Mouse (Mus musculus): ENCODE measurements around the gene Nebl. TPM values are rescaled to one million over a fixed set of nuclear protein-coding genes. Genes with fewer than 3 reads are reported as not detected.

The Nebl gene
- polyA plus RNA-seq, 1 experiment, result 2.4 TPM

DNA sequence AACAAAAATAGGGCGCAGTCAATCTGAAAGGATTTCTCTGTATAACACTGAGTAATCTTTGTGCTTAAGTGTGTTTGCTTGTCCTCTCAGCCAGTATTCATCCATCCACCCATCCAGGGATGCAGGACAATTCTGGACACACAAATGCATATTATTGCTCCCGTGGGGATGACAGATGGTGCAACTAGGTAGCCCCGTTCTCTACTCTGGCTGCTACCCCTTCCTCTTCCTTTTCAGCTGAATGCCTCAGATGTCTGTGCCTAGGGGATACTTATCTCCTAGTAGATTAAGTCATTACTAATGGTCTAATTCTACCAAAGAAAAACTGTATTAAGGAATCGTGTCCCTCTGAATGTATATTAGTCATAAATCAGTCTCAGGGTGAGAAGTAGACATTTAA is 296.0 kb downstream of the Nebl start:
- 68% methylated on average over 4 of the region's 4 CpGs for WGBS
- Histone ChIP-seq H3K27ac (ENCODE audit: insufficient read depth, low read depth, low read length) (no peak overlapping the region), H3K4me1 (ENCODE audit: control insufficient read depth, insufficient read depth, insufficient read length, low read length) (no peaks in the 10 kb centered on the region), H3K4me3 (ENCODE audit: low read depth, low read length) (no peak overlapping the region), H3K36me3 (ENCODE audit: control insufficient read depth, insufficient read depth, low read length) (no peaks in the 10 kb centered on the region), H3K27me3 (ENCODE audit: control insufficient read depth, insufficient read depth, low read length) (no peaks in the 10 kb centered on the region)
- TF ChIP-seq CTCF (IDR thresholded peaks at IDR 0.05; ENCODE audit: extremely low read depth, insufficient read length, insufficient replicate concordance, low read depth, low read length) (no peak), POLR2A (IDR thresholded peaks at IDR 0.05; ENCODE audit: low read depth, low read length) (no peak)

DNA sequence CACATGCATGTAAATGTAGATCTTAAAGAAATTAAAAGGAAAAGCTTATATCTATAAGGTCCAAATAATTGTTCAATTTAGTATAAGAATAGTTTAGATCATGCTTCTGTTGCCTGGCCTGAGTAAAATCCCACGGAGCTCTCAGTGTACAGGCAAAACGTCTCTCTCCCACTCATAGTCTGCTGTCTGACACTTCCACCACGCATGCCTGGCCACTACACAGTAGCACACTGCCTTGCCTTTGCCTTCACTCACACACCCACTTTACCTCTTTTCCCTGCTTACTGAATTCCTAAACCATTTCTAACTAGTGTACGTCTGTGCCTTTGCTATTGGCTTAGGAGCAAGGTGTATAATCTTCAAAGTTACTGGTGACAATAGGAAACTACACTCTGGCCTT is 302.2 kb downstream of the Nebl start:
- Histone ChIP-seq H3K36me3 (ENCODE audit: control insufficient read depth, insufficient read depth, low read length) (no peaks in the 10 kb centered on the region), H3K4me1 (ENCODE audit: control insufficient read depth, insufficient read depth, insufficient read length, low read length) (no peaks in the 10 kb centered on the region), H3K27me3 (ENCODE audit: control insufficient read depth, insufficient read depth, low read length) (no peaks in the 10 kb centered on the region), H3K27ac (ENCODE audit: insufficient read depth, low read depth, low read length) (no peak overlapping the region), H3K4me3 (ENCODE audit: low read depth, low read length) (no peak overlapping the region)
- no peak for TF ChIP-seq CTCF (IDR thresholded peaks at IDR 0.05; ENCODE audit: extremely low read depth, insufficient read length, insufficient replicate concordance, low read depth, low read length)
- TF ChIP-seq POLR2A (IDR thresholded peaks at IDR 0.05; ENCODE audit: low read depth, low read length), result no peak
- 77% methylated on average over 4 of the region's 4 CpGs for WGBS

GRCm38 (mm10) chr2:17428156-17428555 is 303.1 kb downstream of the Nebl start:
- H3K36me3 ChIP-seq (ENCODE audit: control insufficient read depth, insufficient read depth, low read length), result no peaks in the 10 kb centered on the region
- no peak overlapping the region for H3K27ac ChIP-seq (ENCODE audit: insufficient read depth, low read depth, low read length)
- no peak overlapping the region for H3K4me3 ChIP-seq (ENCODE audit: low read depth, low read length)
- H3K27me3 ChIP-seq (ENCODE audit: control insufficient read depth, insufficient read depth, low read length), result no peaks in the 10 kb centered on the region
- TF ChIP-seq POLR2A (IDR thresholded peaks at IDR 0.05; ENCODE audit: low read depth, low read length), result no peak
- no peak for TF ChIP-seq CTCF (IDR thresholded peaks at IDR 0.05; ENCODE audit: extremely low read depth, insufficient read length, insufficient replicate concordance, low read depth, low read length)
- no peaks in the 10 kb centered on the region for H3K4me1 ChIP-seq (ENCODE audit: control insufficient read depth, insufficient read depth, insufficient read length, low read length)
- WGBS, result 80% methylated on average over 4 of the region's 4 CpGs

DNA sequence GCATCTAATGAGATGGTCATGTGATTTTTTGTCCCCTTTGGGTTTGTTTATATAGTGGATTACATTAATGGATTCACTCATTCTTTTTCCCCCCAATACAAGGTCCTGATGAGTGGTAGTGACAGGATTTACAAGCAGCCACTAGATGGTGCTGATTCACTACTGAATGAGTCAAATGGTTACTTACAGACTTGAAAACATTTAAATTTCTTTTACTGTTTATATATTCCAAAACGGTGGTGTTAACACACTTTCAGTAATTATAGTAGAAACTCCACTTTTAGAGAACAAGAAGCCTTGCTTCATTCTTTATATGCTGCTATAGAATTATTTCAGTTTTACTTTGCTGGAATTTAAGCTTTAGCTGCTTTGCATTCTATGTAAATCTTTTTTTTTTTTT is 308.3 kb downstream of the Nebl start:
- H3K27me3 ChIP-seq (ENCODE audit: control insufficient read depth, insufficient read depth, low read length), result no peaks in the 10 kb centered on the region

DNA sequence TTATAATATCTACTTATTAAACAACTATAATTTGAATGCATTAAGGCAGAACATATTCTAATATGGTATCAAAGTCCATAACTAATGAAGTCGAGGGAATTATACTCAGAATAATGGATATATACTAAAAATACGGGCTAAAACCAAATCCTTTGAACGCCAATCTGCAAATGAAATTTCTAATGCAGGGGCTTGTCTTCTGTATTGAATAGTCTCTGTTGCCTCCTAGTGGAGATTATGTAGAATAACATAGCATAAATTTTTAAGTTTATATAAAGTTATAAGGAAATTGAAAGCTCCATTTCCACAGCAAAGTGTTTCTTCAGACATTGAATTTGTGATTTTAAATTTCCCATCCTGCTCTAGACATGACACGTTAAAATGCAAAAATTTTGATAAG is 315.9 kb downstream of the Nebl start:
- H3K27ac ChIP-seq (ENCODE audit: insufficient read depth, low read depth, low read length), result no peak overlapping the region
- no peaks in the 10 kb centered on the region for H3K36me3 ChIP-seq (ENCODE audit: control insufficient read depth, insufficient read depth, low read length)
- H3K27me3 ChIP-seq (ENCODE audit: control insufficient read depth, insufficient read depth, low read length), result no peaks in the 10 kb centered on the region
- H3K4me1 ChIP-seq (ENCODE audit: control insufficient read depth, insufficient read depth, insufficient read length, low read length), result no peaks in the 10 kb centered on the region
- WGBS, result 11% methylated on average over 4 of the region's 4 CpGs
- no peak for TF ChIP-seq CTCF (IDR thresholded peaks at IDR 0.05; ENCODE audit: extremely low read depth, insufficient read length, insufficient replicate concordance, low read depth, low read length)
- TF ChIP-seq POLR2A (IDR thresholded peaks at IDR 0.05; ENCODE audit: low read depth, low read length), result no peak
- H3K4me3 ChIP-seq (ENCODE audit: low read depth, low read length), result no peak overlapping the region

More for the DNA sequence above, 308.3 kb downstream of the Nebl start:
- TF ChIP-seq CTCF (IDR thresholded peaks at IDR 0.05; ENCODE audit: extremely low read depth, insufficient read length, insufficient replicate concordance, low read depth, low read length) (no peak), POLR2A (IDR thresholded peaks at IDR 0.05; ENCODE audit: low read depth, low read length) (no peak)
- no peaks in the 10 kb centered on the region for H3K4me1 ChIP-seq (ENCODE audit: control insufficient read depth, insufficient read depth, insufficient read length, low read length)
- WGBS, result 2% methylated on average over 1 of the region's 1 CpGs
- H3K27ac ChIP-seq (ENCODE audit: insufficient read depth, low read depth, low read length), result no peak overlapping the region
- no peaks in the 10 kb centered on the region for H3K36me3 ChIP-seq (ENCODE audit: control insufficient read depth, insufficient read depth, low read length)
- no peak overlapping the region for H3K4me3 ChIP-seq (ENCODE audit: low read depth, low read length)

DNA sequence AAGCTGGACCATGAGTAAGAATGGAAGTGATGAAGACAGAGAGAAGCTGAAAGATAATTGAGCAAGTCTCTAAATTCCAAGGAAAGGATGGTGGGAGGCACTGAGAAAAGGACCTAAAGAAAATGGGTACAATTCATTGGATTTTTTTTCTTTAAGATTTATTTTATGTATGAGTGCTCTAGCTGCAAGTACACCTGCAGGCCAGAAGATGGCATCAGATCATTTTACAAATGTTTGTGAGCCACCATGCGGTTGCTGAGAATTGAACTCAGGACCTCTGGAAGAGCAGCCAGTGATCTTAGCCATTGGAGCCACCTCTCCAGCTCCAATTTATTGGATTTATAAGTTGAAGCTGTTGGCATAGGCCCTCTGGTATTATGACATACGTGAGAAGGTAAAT is 316.9 kb downstream of the Nebl start:
- Histone ChIP-seq H3K27ac (ENCODE audit: insufficient read depth, low read depth, low read length) (no peak overlapping the region), H3K36me3 (ENCODE audit: control insufficient read depth, insufficient read depth, low read length) (no peaks in the 10 kb centered on the region), H3K27me3 (ENCODE audit: control insufficient read depth, insufficient read depth, low read length) (no peaks in the 10 kb centered on the region), H3K4me3 (ENCODE audit: low read depth, low read length) (no peak overlapping the region), H3K4me1 (ENCODE audit: control insufficient read depth, insufficient read depth, insufficient read length, low read length) (no peaks in the 10 kb centered on the region)
- 76% methylated on average over 2 of the region's 2 CpGs for WGBS
- TF ChIP-seq POLR2A (IDR thresholded peaks at IDR 0.05; ENCODE audit: low read depth, low read length) (no peak), CTCF (IDR thresholded peaks at IDR 0.05; ENCODE audit: extremely low read depth, insufficient read length, insufficient replicate concordance, low read depth, low read length) (no peak)

GRCm38 (mm10) chr2:17413496-17414268 is 317.6 kb downstream of the Nebl start:
- Histone ChIP-seq H3K27ac (ENCODE audit: insufficient read depth, low read depth, low read length) (no peak overlapping the region), H3K4me3 (ENCODE audit: low read depth, low read length) (no peak overlapping the region), H3K4me1 (ENCODE audit: control insufficient read depth, insufficient read depth, insufficient read length, low read length) (no peaks in the 10 kb centered on the region), H3K36me3 (ENCODE audit: control insufficient read depth, insufficient read depth, low read length) (no peaks in the 10 kb centered on the region), H3K27me3 (ENCODE audit: control insufficient read depth, insufficient read depth, low read length) (no peaks in the 10 kb centered on the region)
- TF ChIP-seq CTCF (IDR thresholded peaks at IDR 0.05; ENCODE audit: extremely low read depth, insufficient read length, insufficient replicate concordance, low read depth, low read length), result no peak
- TF ChIP-seq POLR2A (IDR thresholded peaks at IDR 0.05; ENCODE audit: low read depth, low read length), result no peak
- 70% methylated on average over 8 of the region's 8 CpGs for WGBS

Measured in small intestine, adult 2 months (tissue).